Mouse (Mus musculus) effector memory CD4-positive, alpha-beta T cell, adult 7 months (primary cell): ENCODE measurements around the gene Wdr62. TPM values are rescaled to one million over a fixed set of nuclear protein-coding genes. Genes with fewer than 3 reads are reported as not detected.

Experiments used
- polyA plus RNA-seq: library from polyadenylated mRNA; unstranded; fragments of 100-300 nt; shearing (Covaris generic); gene quantifications from one replicate; pipeline ENCODE4 v1.2.1, GENCODE M21; 2017

Gene Wdr62
- polyA plus RNA-seq: 4.5 TPM

DNA sequence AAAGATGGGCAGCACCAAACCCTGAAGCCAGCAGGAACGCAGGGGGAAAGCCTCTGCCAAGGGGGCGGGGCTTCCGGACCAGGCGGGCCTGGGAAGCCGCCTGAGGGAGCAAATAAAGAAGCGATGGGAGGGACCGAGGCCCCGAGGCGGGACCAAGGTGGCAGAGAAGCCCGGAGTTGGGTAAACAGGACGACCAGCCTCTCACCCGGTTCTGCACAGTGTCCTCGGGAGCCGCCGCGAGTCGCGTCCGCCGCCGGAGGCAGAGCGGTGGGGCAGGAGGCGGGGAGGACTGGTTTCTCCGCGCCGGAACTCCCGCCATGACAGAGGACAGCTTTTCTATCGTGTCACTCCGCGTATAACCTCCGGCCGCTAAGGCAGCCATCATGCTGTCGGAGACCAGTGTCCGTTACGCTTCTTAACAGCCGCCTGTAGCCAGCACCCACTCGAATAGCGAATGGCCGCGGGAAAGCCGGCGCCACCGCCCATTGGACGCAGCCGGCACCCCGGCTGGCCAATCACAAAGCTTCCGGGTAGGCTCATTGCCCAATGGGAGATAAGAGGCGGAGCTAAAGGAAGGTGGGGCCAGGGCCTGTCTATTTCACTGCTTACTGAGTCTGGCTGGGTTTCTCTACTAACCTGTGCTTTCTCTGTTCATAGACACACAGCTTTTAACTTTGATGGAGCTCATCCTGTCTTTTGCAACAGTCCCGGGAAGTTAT lies at the start of gene Wdr62, which contains the start of gene Thap8:
TSS of gene Wdr62 (minus strand) at position 469 of the 719 bp plus-strand sequence.
TSS of gene Thap8 (plus strand) at position 144 of the 719 bp plus-strand sequence.

GRCm38 (mm10) chr7:30323795-30324194 lies 43.6 kb upstream of the Wdr62 start, which contains the start of gene Sdhaf1:
Sdhaf1 (minus strand) TSS chr7:30323895.

GRCm38 (mm10) chr7:30321539-30322284 lies 41.5 kb upstream of the Wdr62 start, which contains the start of gene E130208F15Rik:
E130208F15Rik (plus strand) TSS chr7:30321740.

DNA sequence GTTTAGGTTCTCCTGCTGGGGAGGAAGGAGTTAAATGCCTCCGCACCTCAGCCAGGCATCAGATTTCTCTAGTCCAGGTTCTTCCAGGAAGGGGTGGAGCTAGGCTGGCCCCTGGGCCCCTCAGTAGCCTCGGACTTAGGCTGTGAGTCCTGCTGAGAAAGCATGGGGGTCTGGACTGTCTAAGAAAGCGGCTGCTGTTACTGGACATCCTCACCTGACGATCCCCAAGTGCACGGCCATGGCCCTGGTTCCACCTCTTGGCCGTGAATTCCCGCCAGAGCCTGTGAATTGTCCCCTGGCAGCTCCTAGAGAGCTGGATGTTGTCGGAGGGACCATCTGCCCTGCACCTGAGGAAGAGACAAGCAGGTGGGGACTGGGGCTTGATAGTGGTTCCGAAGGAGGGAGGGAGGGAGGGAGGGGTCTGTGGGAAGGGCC lies 34.5 kb upstream of the Wdr62 start, which contains the start of gene Syne4:
TSS of gene Syne4 (plus strand) at position 87 of the 435 bp plus-strand sequence.

GRCm38 (mm10) chr7:30308076-30309005 lies 28.1 kb upstream of the Wdr62 start, which contains the start of gene Alkbh6:
Alkbh6 (plus strand) TSS chr7:30308717.

GRCm38 (mm10) chr7:30291215-30292131 lies 11.3 kb upstream of the Wdr62 start, which contains the start of gene Clip3:
Clip3 (plus strand) TSS chr7:30291728.

GRCm38 (mm10) chr7:30235625-30236024 lies 44.6 kb downstream of the Wdr62 start, which contains the start of gene Ovol3:
Ovol3 (minus strand) TSS chr7:30235725.

DNA sequence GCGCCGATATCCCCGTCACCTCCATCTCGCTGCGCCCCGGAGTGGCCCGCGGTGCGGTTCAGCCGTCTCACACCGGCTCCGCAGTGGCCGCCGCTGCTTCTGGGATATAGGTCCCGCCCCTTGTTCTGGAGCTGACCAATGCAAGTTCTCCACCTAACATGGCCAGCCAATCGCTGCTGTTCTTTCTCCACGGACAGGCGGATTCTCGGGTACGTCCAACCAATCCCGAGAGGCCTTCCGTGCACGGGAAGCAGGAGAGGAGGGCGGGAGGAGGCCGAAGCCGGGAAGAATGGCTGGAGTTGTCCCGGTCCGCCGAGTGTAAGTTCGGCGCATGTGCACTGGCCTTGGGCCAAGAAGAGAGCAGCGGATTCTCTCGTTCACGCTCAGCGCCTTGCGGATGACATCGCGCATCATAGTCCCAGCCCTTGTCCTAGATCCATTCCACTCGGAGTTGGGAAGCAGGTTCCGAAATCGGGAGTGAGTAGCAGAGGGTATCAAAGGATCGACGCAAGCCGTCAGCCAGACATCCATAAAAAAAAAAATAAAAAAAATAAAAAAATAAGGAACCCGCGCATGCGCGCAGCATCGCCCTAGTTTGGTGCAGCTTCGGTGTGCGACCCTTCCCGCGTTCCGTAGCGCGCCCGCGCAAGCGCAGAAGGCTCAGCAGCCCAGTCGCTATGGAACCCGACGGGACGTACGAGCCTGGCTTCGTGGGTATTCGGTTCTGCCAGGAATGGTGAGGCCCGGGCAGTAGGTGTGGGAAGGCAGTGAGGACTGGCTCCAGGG lies 48.4 kb downstream of the Wdr62 start, which contains the start of the genes Polr2i and Tbcb:
TSS of gene Polr2i (plus strand) at position 280 of the 786 bp plus-strand sequence.
TSS of gene Tbcb (minus strand) at position 604 of the 786 bp plus-strand sequence.

GRCm38 (mm10) chr7:30198481-30198971 lies 81.7 kb downstream of the Wdr62 start, which contains the start of gene Capns1:
Capns1 (minus strand) TSS chr7:30198811.

Other genes with a start within 250 kb of the Wdr62 start
- 2.1 TPM for gene Zfp14, start 229.0 kb downstream of the Wdr62 start, polyA plus RNA-seq
- 7.4 TPM for gene Zfp82, start 207.5 kb downstream of the Wdr62 start, polyA plus RNA-seq
- not detected for gene Gm26920, start 190.0 kb downstream of the Wdr62 start, polyA plus RNA-seq
- 6.2 TPM for gene Zfp566, start 189.9 kb downstream of the Wdr62 start, polyA plus RNA-seq
- gene Zfp260, start 185.6 kb downstream of the Wdr62 start, polyA plus RNA-seq: 66.9 TPM
- gene Zfp382, start 158.5 kb downstream of the Wdr62 start, polyA plus RNA-seq: 13.4 TPM
- gene Zfp146, start 110.7 kb downstream of the Wdr62 start, polyA plus RNA-seq: 32.3 TPM
- gene Cox7a1, start 96.3 kb downstream of the Wdr62 start, polyA plus RNA-seq: not detected
- gene Capns1, start 81.6 kb downstream of the Wdr62 start, polyA plus RNA-seq: 60.7 TPM
- gene Polr2i, start 48.5 kb downstream of the Wdr62 start, polyA plus RNA-seq: 32.3 TPM
- 61.3 TPM for gene Tbcb, start 48.1 kb downstream of the Wdr62 start, polyA plus RNA-seq
- gene Ovol3, start 44.7 kb downstream of the Wdr62 start, polyA plus RNA-seq: not detected
- gene Thap8, start 325 bp downstream of the Wdr62 start, polyA plus RNA-seq: 0.85 TPM
- 0.83 TPM for gene Clip3, start 11.3 kb upstream of the Wdr62 start, polyA plus RNA-seq
- gene Alkbh6, start 28.3 kb upstream of the Wdr62 start, polyA plus RNA-seq: 92.3 TPM
- 2.6 TPM for gene Syne4, start 34.4 kb upstream of the Wdr62 start, polyA plus RNA-seq
- gene E130208F15Rik, start 41.3 kb upstream of the Wdr62 start, polyA plus RNA-seq: not detected
- 16.2 TPM for gene Sdhaf1, start 43.5 kb upstream of the Wdr62 start, polyA plus RNA-seq
- not detected for gene Lrfn3, start 82.4 kb upstream of the Wdr62 start, polyA plus RNA-seq
- not detected for gene Tyrobp, start 133.3 kb upstream of the Wdr62 start, polyA plus RNA-seq
- gene Hcst, start 139.4 kb upstream of the Wdr62 start, polyA plus RNA-seq: 749 TPM
- gene Nfkbid, start 141.3 kb upstream of the Wdr62 start, polyA plus RNA-seq: 888 TPM
- 24.5 TPM for gene Aplp1, start 165.1 kb upstream of the Wdr62 start, polyA plus RNA-seq
- not detected for gene Kirrel2, start 177.3 kb upstream of the Wdr62 start, polyA plus RNA-seq
- 0.22 TPM for gene Nphs1, start 177.9 kb upstream of the Wdr62 start, polyA plus RNA-seq
- not detected for gene Prodh2, start 213.2 kb upstream of the Wdr62 start, polyA plus RNA-seq